Mouse (Mus musculus): ENCODE data around the gene Rbl2. TPM values are rescaled to one million over a fixed set of nuclear protein-coding genes. Genes with fewer than 3 reads are reported as not detected.

The Rbl2 gene
- polyA plus RNA-seq (2014; fragmentation: Nextera tagmentation; extraction: Ambion mirVana) = 19.5 and 23.2 TPM in 2 replicates

GRCm38 (mm10) chr8:91069834-91070233 lies at the start of gene Rbl2:
Gene Rbl2 (plus strand): TSS chr8:91070057.
- H3K9me3 ChIP-seq (ENCODE audit: low read depth, low read length) = no peaks in the 10 kb centered on the region
- peak within 1 kb of the TSS; percentile 76 for H3K9ac ChIP-seq
- no peak for TF ChIP-seq CTCF (IDR thresholded peaks at IDR 0.05; ENCODE audit: low read depth)
- no peaks in the 10 kb centered on the region for H3K36me3 ChIP-seq (ENCODE audit: insufficient read depth)
- H3K4me3 ChIP-seq (ENCODE audit: low read depth, low read length) = peak within 1 kb of the TSS; percentile 93
- peak within 1 kb of the TSS; percentile 65 for H3K4me2 ChIP-seq
- DNase-seq (peak; percentile 97), ATAC-seq (ENCODE audit: insufficient read depth) (peak; percentile 98)
- H3K4me1 ChIP-seq (ENCODE audit: insufficient read depth) = peaks cover 7% of the 10 kb centered on the region; the same call in 1 of the 2 replicates
- H3K27me3 ChIP-seq (ENCODE audit: insufficient read depth, low read length) = no peaks in the 10 kb centered on the region
- WGBS = under 1% methylated on average over 25 of the region's 25 CpGs
- peak within 1 kb of the TSS; percentile 80 for H3K27ac ChIP-seq (ENCODE audit: low read depth)

GRCm38 (mm10) chr8:91034417-91034816 lies 35.4 kb upstream of the Rbl2 start:
- TF ChIP-seq CTCF (IDR thresholded peaks at IDR 0.05; ENCODE audit: low read depth) = peak; percentile 28
- Histone ChIP-seq H3K9me3 (ENCODE audit: low read depth, low read length) (no peaks in the 10 kb centered on the region), H3K4me3 (ENCODE audit: low read depth, low read length) (no peak overlapping the region), H3K36me3 (ENCODE audit: insufficient read depth) (peaks cover 86% of the 10 kb centered on the region), H3K27me3 (ENCODE audit: insufficient read depth, low read length) (no peaks in the 10 kb centered on the region), H3K4me1 (ENCODE audit: insufficient read depth) (no peaks in the 10 kb centered on the region), H3K4me2 (no peak overlapping the region), H3K27ac (ENCODE audit: low read depth) (no peak overlapping the region), H3K9ac (no peak overlapping the region)
- no peak for DNase-seq
- 84% methylated on average over 6 of the region's 6 CpGs for WGBS
- ATAC-seq (ENCODE audit: insufficient read depth) = no peak

DNA sequence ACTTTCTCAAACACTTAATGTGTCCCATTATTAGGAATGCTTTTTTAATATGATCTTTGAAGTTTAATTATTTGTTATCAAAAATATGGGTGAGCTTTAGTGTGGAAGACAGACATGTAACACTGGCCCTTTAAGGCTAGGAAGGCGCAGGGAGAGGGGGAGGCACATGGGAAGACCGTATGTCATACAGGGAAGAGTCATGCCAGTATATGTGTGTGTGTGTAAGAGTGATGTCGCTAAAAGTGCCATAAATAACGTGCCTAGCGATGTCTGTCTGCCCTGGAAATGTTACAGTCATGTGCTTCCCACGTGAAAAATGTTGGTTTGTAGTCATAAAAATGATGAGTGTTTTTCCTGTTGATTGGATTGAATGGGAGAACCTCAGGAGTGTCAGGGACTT lies 33.0 kb upstream of the Rbl2 start:
- no peak overlapping the region for H3K27ac ChIP-seq (ENCODE audit: low read depth)
- H3K27me3 ChIP-seq (ENCODE audit: insufficient read depth, low read length) = no peaks in the 10 kb centered on the region
- ATAC-seq (ENCODE audit: insufficient read depth) (no peak), DNase-seq (no peak)
- H3K9ac ChIP-seq = no peak overlapping the region
- no peaks in the 10 kb centered on the region for H3K9me3 ChIP-seq (ENCODE audit: low read depth, low read length)
- peaks cover 89% of the 10 kb centered on the region for H3K36me3 ChIP-seq (ENCODE audit: insufficient read depth)
- no peak overlapping the region for H3K4me3 ChIP-seq (ENCODE audit: low read depth, low read length)
- TF ChIP-seq CTCF (IDR thresholded peaks at IDR 0.05; ENCODE audit: low read depth) = no peak
- H3K4me2 ChIP-seq = no peak overlapping the region
- WGBS = 70% methylated on average over 6 of the region's 6 CpGs
- H3K4me1 ChIP-seq (ENCODE audit: insufficient read depth) = no peaks in the 10 kb centered on the region

DNA sequence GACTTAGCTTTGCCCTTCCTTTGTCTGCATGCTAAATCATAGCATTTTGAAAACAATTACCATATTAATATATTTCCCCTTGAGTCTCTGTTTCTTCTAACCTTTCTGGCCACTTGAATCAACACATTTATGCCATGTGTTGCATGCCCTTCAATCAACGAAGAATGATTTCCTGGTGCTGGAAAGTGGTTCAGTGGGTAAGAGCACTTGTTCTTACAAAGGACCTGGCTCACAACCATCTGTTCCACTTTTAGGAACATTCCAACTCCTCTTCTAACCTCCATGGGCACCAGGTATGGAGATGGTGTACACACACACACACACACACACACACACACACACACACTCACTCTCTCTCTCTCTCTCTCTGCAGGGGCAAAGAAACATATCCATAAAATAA lies 31.2 kb upstream of the Rbl2 start:
- Histone ChIP-seq H3K27me3 (ENCODE audit: insufficient read depth, low read length) (no peaks in the 10 kb centered on the region), H3K4me2 (no peak overlapping the region), H3K27ac (ENCODE audit: low read depth) (no peak overlapping the region), H3K9ac (no peak overlapping the region), H3K9me3 (ENCODE audit: low read depth, low read length) (no peaks in the 10 kb centered on the region), H3K4me1 (ENCODE audit: insufficient read depth) (no peaks in the 10 kb centered on the region), H3K36me3 (ENCODE audit: insufficient read depth) (peaks cover 91% of the 10 kb centered on the region), H3K4me3 (ENCODE audit: low read depth, low read length) (no peak overlapping the region)
- DNase-seq (no peak), ATAC-seq (ENCODE audit: insufficient read depth) (no peak)
- WGBS = 84% methylated on average over 1 of the region's 1 CpGs
- TF ChIP-seq CTCF (IDR thresholded peaks at IDR 0.05; ENCODE audit: low read depth) = no peak

- H3K4me1 ChIP-seq (ENCODE audit: insufficient read depth) = 0 out of 2 replicates have a peak, but pooled peaks cover 3% of the 10 kb centered on the region
- no peak for TF ChIP-seq CTCF (IDR thresholded peaks at IDR 0.05; ENCODE audit: low read depth)
- ATAC-seq (ENCODE audit: insufficient read depth) (peak; percentile 86), DNase-seq (peak; percentile 78)
- no peak overlapping the region for H3K4me2 ChIP-seq
- H3K4me3 ChIP-seq (ENCODE audit: low read depth, low read length) = no peak overlapping the region
- WGBS = 46% methylated on average over 4 of the region's 4 CpGs
- H3K36me3 ChIP-seq (ENCODE audit: insufficient read depth) = peaks cover 51% of the 10 kb centered on the region
- no peak overlapping the region; the same call in 1 of the 2 replicates for H3K27ac ChIP-seq (ENCODE audit: low read depth)
- H3K9me3 ChIP-seq (ENCODE audit: low read depth, low read length) = no peaks in the 10 kb centered on the region
- H3K9ac ChIP-seq = no peak overlapping the region
- H3K27me3 ChIP-seq (ENCODE audit: insufficient read depth, low read length) = no peaks in the 10 kb centered on the region
These were observed 23.5 kb upstream of the Rbl2 start for GRCm38 (mm10) chr8:91046370-91046769.

DNA sequence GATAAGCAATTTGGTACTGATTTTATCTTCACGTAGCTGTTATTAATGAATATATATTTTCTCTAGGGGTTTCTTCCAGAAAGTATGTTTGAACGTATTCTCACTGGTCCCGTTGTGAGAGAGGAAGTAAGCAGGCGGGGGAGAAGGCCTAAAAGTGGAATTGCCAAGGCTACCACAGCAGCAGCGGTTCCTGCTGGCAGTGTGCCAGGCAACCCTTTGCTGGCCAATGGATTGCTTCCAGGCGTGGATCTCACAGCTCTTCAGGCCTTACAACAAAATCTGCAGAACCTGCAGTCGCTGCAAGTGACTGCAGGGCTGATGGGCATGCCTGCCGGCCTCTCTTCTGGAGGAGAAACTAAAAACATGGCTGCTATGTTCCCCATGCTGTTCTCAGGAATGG lies 18.8 kb upstream of the Rbl2 start:
- peak; percentile 97 for DNase-seq
- TF ChIP-seq CTCF (IDR thresholded peaks at IDR 0.05; ENCODE audit: low read depth) = no peak
- peak; percentile 82 for ATAC-seq (ENCODE audit: insufficient read depth)
- Histone ChIP-seq H3K4me2 (no peak overlapping the region), H3K27me3 (ENCODE audit: insufficient read depth, low read length) (no peaks in the 10 kb centered on the region), H3K27ac (ENCODE audit: low read depth) (no peak overlapping the region), H3K4me1 (ENCODE audit: insufficient read depth) (0 out of 2 replicates have a peak, but pooled peaks cover 6% of the 10 kb centered on the region), H3K9me3 (ENCODE audit: low read depth, low read length) (no peaks in the 10 kb centered on the region), H3K9ac (no peak overlapping the region), H3K4me3 (ENCODE audit: low read depth, low read length) (no peak overlapping the region), H3K36me3 (ENCODE audit: insufficient read depth) (peaks cover 37% of the 10 kb centered on the region)
- 19% methylated on average over 8 of the region's 8 CpGs for WGBS

- Histone ChIP-seq H3K27ac (ENCODE audit: low read depth) (no peak overlapping the region), H3K4me2 (no peak overlapping the region), H3K36me3 (ENCODE audit: insufficient read depth) (peaks cover 28% of the 10 kb centered on the region), H3K4me1 (ENCODE audit: insufficient read depth) (0 out of 2 replicates have a peak, but pooled peaks cover 6% of the 10 kb centered on the region), H3K4me3 (ENCODE audit: low read depth, low read length) (no peak overlapping the region), H3K9me3 (ENCODE audit: low read depth, low read length) (no peaks in the 10 kb centered on the region), H3K27me3 (ENCODE audit: insufficient read depth, low read length) (no peaks in the 10 kb centered on the region), H3K9ac (no peak overlapping the region)
- WGBS = 80% methylated on average over 4 of the region's 4 CpGs
- no peak for TF ChIP-seq CTCF (IDR thresholded peaks at IDR 0.05; ENCODE audit: low read depth)
- no peak for DNase-seq
- ATAC-seq (ENCODE audit: insufficient read depth) = no peak
These were observed 15.4 kb upstream of the Rbl2 start for GRCm38 (mm10) chr8:91054418-91054817.

Data from lung, embryonic 14.5 days (tissue).